Mouse (Mus musculus) forebrain, embryonic 15.5 days (tissue): Measurements from ENCODE around the gene Prkn. TPM values are rescaled to one million over a fixed set of nuclear protein-coding genes. Genes with fewer than 3 reads are reported as not detected.
"Not testable (repeated sequence)": the region's sequence is repeated elsewhere in the genome, so short reads cannot be mapped to it uniquely, and the experiment has no call there.

Source experiments
- ATAC-seq: fragments of 200-750 bp; cut with Nextera tagmentation; replicated peaks from 2 replicates; pipeline ENCODE4 v1.8.0; 2017; ENCODE audit warnings: mild to moderate bottlenecking, moderate TSS enrichment, moderate library complexity
- H3K27ac ChIP-seq: fragments of 300-500 bp; sonication (generic); replicated peaks from 2 replicates; pipeline ENCODE4 v1.5.1; 2015; ENCODE audit warnings: mild to moderate bottlenecking, inconsistent platforms
- H3K27me3 ChIP-seq: fragments of 300-500 bp; sonication (generic); 2 replicates; pipeline ENCODE4 v1.6.1; 2015; ENCODE audit warnings: inconsistent platforms
- H3K36me3 ChIP-seq: fragments of 300-500 bp; sonication (generic); 2 replicates; pipeline ENCODE4 v1.6.1; 2015; ENCODE audit warnings: mild to moderate bottlenecking, inconsistent platforms
- H3K4me1 ChIP-seq: fragments of 300-500 bp; sonication (generic); 2 replicates; pipeline ENCODE4 v1.6.1; 2015; ENCODE audit warnings: inconsistent platforms
- H3K4me2 ChIP-seq: fragments of 300-500 bp; sonication (generic); replicated peaks from 2 replicates; pipeline ENCODE4 v1.6.1; 2015; ENCODE audit warnings: mild to moderate bottlenecking, inconsistent platforms
- H3K4me3 ChIP-seq: fragments of 300-500 bp; sonication (generic); 2 replicates; pipeline ENCODE4 v1.5.1; 2015; ENCODE audit warnings: mild to moderate bottlenecking, inconsistent platforms
- H3K9ac ChIP-seq: fragments of 300-500 bp; sonication (generic); replicated peaks from 2 replicates; pipeline ENCODE4 v1.6.1; 2015; ENCODE audit warnings: mild to moderate bottlenecking, inconsistent platforms
- H3K9me3 ChIP-seq: fragments of 300-500 bp; sonication (generic); 2 replicates; pipeline ENCODE4 v1.6.1; 2016; ENCODE audit warnings: inconsistent platforms
- WGBS: fragments of 180-500 bp; shearing (Covaris S2); methylation state at CpG from one replicate; pipeline ENCODE4 v1.1.7; 2015; ENCODE audit warnings: mixed read lengths; 5-methylcytosine and 5-hydroxymethylcytosine counted together
- polyA plus RNA-seq: library from polyadenylated mRNA; unstranded; fragments of >200 nt; fragmentation: Nextera tagmentation; extraction: Ambion mirVana; gene quantifications from 2 replicates; pipeline ENCODE4 v1.2.1, GENCODE M21; 2015

Prkn gene
- polyA plus RNA-seq, 1 experiment from 2014 or later: 3.6 TPM

- H3K4me1 ChIP-seq: peaks cover 22% of the 10 kb centered on the region
- H3K27me3 ChIP-seq: no peaks in the 10 kb centered on the region
- no peaks in the 10 kb centered on the region for H3K9me3 ChIP-seq
- H3K36me3 ChIP-seq: no peaks in the 10 kb centered on the region
- ATAC-seq: peak; percentile 73
- no peak overlapping the region for H3K9ac ChIP-seq
- H3K4me3 ChIP-seq: no peak overlapping the region
- 0 out of 2 replicates have a peak overlapping the region, but pooled peaks have one; percentile 9 for H3K4me2 ChIP-seq
- peak overlapping the region; percentile 58 for H3K27ac ChIP-seq
- 35% methylated on average over 17 of the region's 17 CpGs for WGBS
Measured at GRCm38 (mm10) chr17:11978260-11978821, 1138.2 kb downstream of the Prkn start.

GRCm38 (mm10) chr17:11981666-11982065 is 1141.5 kb downstream of the Prkn start:
- H3K4me2 ChIP-seq: no peak overlapping the region
- no peak overlapping the region for H3K4me3 ChIP-seq
- no peak overlapping the region for H3K27ac ChIP-seq
- no peaks in the 10 kb centered on the region for H3K9me3 ChIP-seq
- H3K36me3 ChIP-seq: no peaks in the 10 kb centered on the region
- 57% methylated on average over 9 of the region's 9 CpGs for WGBS
- peaks cover 16% of the 10 kb centered on the region for H3K4me1 ChIP-seq
- no peak for ATAC-seq
- H3K27me3 ChIP-seq: no peaks in the 10 kb centered on the region
- no peak overlapping the region for H3K9ac ChIP-seq

DNA sequence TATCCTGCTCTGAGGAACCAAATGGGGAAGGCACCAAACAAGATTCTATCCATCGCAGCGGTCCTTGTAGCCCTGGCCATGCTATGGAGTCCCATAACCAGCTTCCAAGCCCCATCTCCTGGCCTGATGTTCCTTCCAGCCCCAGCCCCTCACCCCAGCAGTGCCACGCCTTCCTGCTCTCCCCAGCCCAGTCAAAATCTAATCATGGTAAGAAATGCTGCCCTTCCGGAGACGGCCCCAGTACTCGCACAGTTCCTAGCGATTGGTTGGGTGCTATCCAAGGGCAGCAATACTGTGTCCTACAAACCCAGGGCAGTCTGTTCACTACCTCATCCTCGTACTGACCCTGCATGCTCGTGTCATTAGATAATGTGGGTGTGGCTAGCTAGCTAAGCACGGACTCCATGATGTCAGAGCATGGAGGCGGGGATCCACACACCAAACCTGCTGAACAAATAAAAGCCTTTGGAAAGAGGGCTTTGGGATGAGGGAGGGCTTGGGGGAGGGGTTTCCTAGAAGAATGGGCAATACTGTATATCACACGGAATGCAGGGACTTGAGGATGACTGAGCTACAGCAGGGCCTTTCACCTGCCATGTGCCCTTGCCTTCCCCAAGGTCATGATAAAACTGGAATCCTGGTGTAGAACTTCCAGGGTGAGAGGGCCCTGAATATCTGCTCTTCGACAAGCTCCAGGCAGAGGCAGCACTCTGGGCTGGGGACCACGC is 1148.1 kb downstream of the Prkn start:
- H3K9me3 ChIP-seq: no peaks in the 10 kb centered on the region
- no peak overlapping the region for H3K4me3 ChIP-seq
- no peaks in the 10 kb centered on the region for H3K27me3 ChIP-seq
- no peak overlapping the region for H3K4me2 ChIP-seq
- no peak overlapping the region for H3K27ac ChIP-seq
- ATAC-seq: no peak
- H3K9ac ChIP-seq: no peak overlapping the region
- 73% methylated on average over 14 of the region's 14 CpGs for WGBS
- no peaks in the 10 kb centered on the region for H3K36me3 ChIP-seq
- peaks cover 7% of the 10 kb centered on the region; the same call in 1 of the 2 replicates for H3K4me1 ChIP-seq

DNA sequence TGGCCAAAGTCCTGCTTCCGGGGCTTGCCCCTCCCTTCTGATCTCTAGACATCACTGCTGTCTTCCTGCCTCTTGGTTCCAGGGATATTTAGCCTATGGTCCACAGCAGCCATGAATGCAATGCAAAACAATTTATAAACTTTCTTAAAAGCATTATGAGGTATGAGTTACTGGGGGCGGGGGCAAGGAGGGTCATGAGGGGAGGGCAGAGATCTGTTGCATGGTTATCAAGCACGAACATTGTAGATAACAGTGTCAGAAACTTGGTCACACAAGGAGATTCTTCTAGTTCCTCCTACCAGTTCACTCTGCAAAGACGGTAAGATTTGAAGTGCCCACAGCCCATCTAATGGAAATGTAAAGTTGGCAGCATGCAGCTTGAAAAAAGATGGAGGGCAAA is 1149.1 kb downstream of the Prkn start:
- Histone ChIP-seq H3K9ac (no peak overlapping the region), H3K27me3 (no peaks in the 10 kb centered on the region), H3K4me3 (no peak overlapping the region), H3K36me3 (no peaks in the 10 kb centered on the region), H3K4me2 (no peak overlapping the region), H3K27ac (no peak overlapping the region), H3K9me3 (no peaks in the 10 kb centered on the region), H3K4me1 (peaks cover 7% of the 10 kb centered on the region; the same call in 1 of the 2 replicates)
- no peak for ATAC-seq
- WGBS: 92% methylated on average over 4 of the region's 4 CpGs

GRCm38 (mm10) chr17:11990386-11991087 is 1150.4 kb downstream of the Prkn start:
- peaks cover 7% of the 10 kb centered on the region; the same call in 1 of the 2 replicates for H3K4me1 ChIP-seq
- no peak overlapping the region for H3K9ac ChIP-seq
- H3K9me3 ChIP-seq: no peaks in the 10 kb centered on the region
- H3K27me3 ChIP-seq: no peaks in the 10 kb centered on the region
- no peak overlapping the region for H3K4me3 ChIP-seq
- 69% methylated on average over 11 of the region's 11 CpGs for WGBS
- H3K4me2 ChIP-seq: no peak overlapping the region
- H3K36me3 ChIP-seq: no peaks in the 10 kb centered on the region
- ATAC-seq: no peak
- H3K27ac ChIP-seq: no peak overlapping the region

- Histone ChIP-seq H3K4me3 (no peak overlapping the region), H3K9me3 (no peaks in the 10 kb centered on the region), H3K4me1 (peaks cover 7% of the 10 kb centered on the region; the same call in 1 of the 2 replicates), H3K27me3 (no peaks in the 10 kb centered on the region), H3K9ac (no peak overlapping the region), H3K4me2 (no peak overlapping the region), H3K36me3 (no peaks in the 10 kb centered on the region), H3K27ac (no peak overlapping the region)
- WGBS: 28% methylated on average over 8 of the region's 8 CpGs
- peak; percentile 86 for ATAC-seq
Measured at GRCm38 (mm10) chr17:11993249-11993648, 1153.1 kb downstream of the Prkn start.

- Histone ChIP-seq H3K27ac (no peak overlapping the region), H3K36me3 (no peaks in the 10 kb centered on the region), H3K4me2 (no peak overlapping the region), H3K4me3 (no peak overlapping the region), H3K9me3 (no peaks in the 10 kb centered on the region), H3K27me3 (no peaks in the 10 kb centered on the region), H3K4me1 (peaks cover 7% of the 10 kb centered on the region; the same call in 1 of the 2 replicates), H3K9ac (no peak overlapping the region)
- no peak for ATAC-seq
- 86% methylated on average over 3 of the region's 3 CpGs for WGBS
Measured at GRCm38 (mm10) chr17:11994252-11994651, 1154.1 kb downstream of the Prkn start.

GRCm38 (mm10) chr17:11994754-11995153 is 1154.6 kb downstream of the Prkn start:
- 84% methylated on average over 3 of the region's 3 CpGs for WGBS
- not testable (repeated sequence) for ATAC-seq, H3K4me3 ChIP-seq

GRCm38 (mm10) chr17:11995522-11995921 is 1155.3 kb downstream of the Prkn start:
- peaks cover 5% of the 10 kb centered on the region; the same call in 1 of the 2 replicates for H3K4me1 ChIP-seq
- H3K9ac ChIP-seq: no peak overlapping the region
- ATAC-seq: no peak
- no peak overlapping the region for H3K4me2 ChIP-seq
- H3K27me3 ChIP-seq: no peaks in the 10 kb centered on the region
- 87% methylated on average over 3 of the region's 3 CpGs for WGBS
- H3K27ac ChIP-seq: no peak overlapping the region
- H3K4me3 ChIP-seq: no peak overlapping the region
- H3K36me3 ChIP-seq: no peaks in the 10 kb centered on the region
- H3K9me3 ChIP-seq: no peaks in the 10 kb centered on the region

More at GRCm38 (mm10) chr17:11994754-11995153, 1154.6 kb downstream of the Prkn start:
- not testable (repeated sequence) for H3K27ac ChIP-seq, H3K9me3 ChIP-seq, H3K4me2 ChIP-seq, H3K36me3 ChIP-seq, H3K9ac ChIP-seq, H3K4me1 ChIP-seq, H3K27me3 ChIP-seq

- H3K9ac ChIP-seq: no peak overlapping the region
- no peak for ATAC-seq
- H3K4me2 ChIP-seq: no peak overlapping the region
- H3K27ac ChIP-seq: no peak overlapping the region
- H3K36me3 ChIP-seq: no peaks in the 10 kb centered on the region
- 75% methylated on average over 9 of the region's 9 CpGs for WGBS
- H3K4me3 ChIP-seq: no peak overlapping the region
- H3K27me3 ChIP-seq: no peaks in the 10 kb centered on the region
- H3K9me3 ChIP-seq: no peaks in the 10 kb centered on the region
- H3K4me1 ChIP-seq: peaks cover 4% of the 10 kb centered on the region; the same call in 1 of the 2 replicates
Measured at GRCm38 (mm10) chr17:11996311-11996710, 1156.1 kb downstream of the Prkn start.

GRCm38 (mm10) chr17:12000285-12000684 is 1160.1 kb downstream of the Prkn start:
- WGBS: 64% methylated on average over 9 of the region's 9 CpGs
- H3K27ac ChIP-seq: no peak overlapping the region

GRCm38 (mm10) chr17:12021326-12021725 is 1181.1 kb downstream of the Prkn start:
- 55% methylated on average over 3 of the region's 3 CpGs for WGBS
- H3K27ac ChIP-seq: no peak overlapping the region
- ATAC-seq: no peak

More at GRCm38 (mm10) chr17:12000285-12000684, 1160.1 kb downstream of the Prkn start:
- Histone ChIP-seq H3K4me1 (no peaks in the 10 kb centered on the region), H3K27me3 (no peaks in the 10 kb centered on the region), H3K9me3 (no peaks in the 10 kb centered on the region), H3K4me2 (no peak overlapping the region), H3K9ac (no peak overlapping the region), H3K4me3 (no peak overlapping the region), H3K36me3 (no peaks in the 10 kb centered on the region)
- ATAC-seq: no peak

More at GRCm38 (mm10) chr17:12021326-12021725, 1181.1 kb downstream of the Prkn start:
- H3K4me2 ChIP-seq: no peak overlapping the region
- 0 out of 2 replicates have a peak, but pooled peaks cover 5% of the 10 kb centered on the region for H3K9me3 ChIP-seq
- no peak overlapping the region for H3K9ac ChIP-seq
- H3K4me3 ChIP-seq: no peak overlapping the region
- H3K36me3 ChIP-seq: no peaks in the 10 kb centered on the region
- H3K4me1 ChIP-seq: no peaks in the 10 kb centered on the region
- H3K27me3 ChIP-seq: no peaks in the 10 kb centered on the region
